Mouse (Mus musculus) ES-E14 (cell line): ENCODE measurements around the gene Gm3259. TPM values are rescaled to one million over a fixed set of nuclear protein-coding genes. Genes with fewer than 3 reads are reported as not detected.
"Not testable (repeated sequence)": the region's sequence is repeated elsewhere in the genome, so short reads cannot be mapped to it uniquely, and the experiment has no call there.

Source experiments
- DNase-seq: peaks from one replicate; pipeline ENCODE4 v3.0.0-alpha.2; 2013; ENCODE audit warnings: low read depth, low spot score
- H3K27ac ChIP-seq: 2 replicates; pipeline ENCODE4 v1.5.1; 2012; ENCODE audit warnings: low read depth, mild to moderate bottlenecking, low read length, moderate library complexity, mixed read lengths; ENCODE audit not compliant: poor library complexity, insufficient read depth, severe bottlenecking
- H3K36me3 ChIP-seq: 2 replicates; pipeline ENCODE4 v1.6.1; 2012; ENCODE audit warnings: mild to moderate bottlenecking, low read length, moderate library complexity, mixed read lengths; ENCODE audit not compliant: control insufficient read depth, poor library complexity, insufficient read depth, severe bottlenecking
- H3K4me1 ChIP-seq, 2 experiments: fragments of 150-350 bp in 1 of 2; sonication (generic) in 1 of 2; 2 replicates each; pipeline ENCODE4 v1.6.1; 2012; ENCODE audit warnings: low read length in 2 of 2, mild to moderate bottlenecking in 1 of 2, mixed read lengths in 1 of 2; ENCODE audit not compliant: control insufficient read depth in 2 of 2, insufficient read depth in 2 of 2, poor library complexity in 1 of 2
- H3K4me3 ChIP-seq, 2 experiments: fragments of 150-350 bp in 1 of 2; sonication (generic) in 1 of 2; 2 replicates each; pipeline ENCODE4 v1.5.1; 2012; ENCODE audit warnings: low read length in 2 of 2, low read depth in 1 of 2, mild to moderate bottlenecking in 1 of 2, mixed read lengths in 1 of 2; ENCODE audit not compliant: insufficient read depth in 1 of 2, poor library complexity in 1 of 2, severe bottlenecking in 1 of 2
- H3K9ac ChIP-seq: 2 replicates; pipeline ENCODE4 v1.6.1; 2012; ENCODE audit warnings: low read depth, mild to moderate bottlenecking, low read length, mixed read lengths; ENCODE audit not compliant: poor library complexity, insufficient read depth, severe bottlenecking
- H3K9me3 ChIP-seq: fragments of 150-350 bp; sonication (generic); 2 replicates; pipeline ENCODE4 v1.6.1; 2012; ENCODE audit warnings: low read depth, mild to moderate bottlenecking, low read length; ENCODE audit not compliant: control insufficient read depth, insufficient read depth
- in situ Hi-C, 2 experiments: fragments of 600-800 bp; cut with MboI; formaldehyde crosslinking; loops; one replicate each; pipeline ENCODE4 v1.15.1; 2025; ENCODE audit warnings: low sequenced_read_pairs in 2 of 2, inconsistent platforms in 1 of 2; ENCODE audit not compliant: unreplicated experiment in 2 of 2
- total RNA-seq: library from RNA; depleted of rRNA; stranded (reverse); fragments of 300-350 nt; gene quantifications from 2 replicates; pipeline ENCODE4 v1.2.3, GENCODE M21; 2012; rRNA removed

The Gm3259 gene
- not detected in 2 replicates for total RNA-seq

- H3K4me1 ChIP-seq, H3K36me3 ChIP-seq, in situ Hi-C loops, H3K27ac ChIP-seq, H3K9ac ChIP-seq, H3K9me3 ChIP-seq, DNase-seq, H3K4me3 ChIP-seq: not testable (repeated sequence)
Observed at GRCm38 (mm10) chr5:95305611-95306010, at the start of gene Gm3259. Gene Gm3259, plus strand, starts transcription at chr5:95305911.

GRCm38 (mm10) chr5:95272668-95273067 lies 33.0 kb upstream of the Gm3259 start, which contains the start of gene Gm10424:
Gene Gm10424, minus strand, starts transcription at chr5:95272768.
- H3K9me3 ChIP-seq, in situ Hi-C loops, H3K9ac ChIP-seq, H3K27ac ChIP-seq, H3K4me1 ChIP-seq, H3K36me3 ChIP-seq, DNase-seq, H3K4me3 ChIP-seq: not testable (repeated sequence)

Other genes with a start within 250 kb of the Gm3259 start
- not detected in 2 replicates for gene Gm7942, start 199.0 kb upstream of the Gm3259 start, total RNA-seq
- 0.32 and 0.58 TPM in 2 replicates for gene Gm16513, start 123.3 kb upstream of the Gm3259 start, total RNA-seq
- not detected in 2 replicates for gene Gm10424, start 33.1 kb upstream of the Gm3259 start, total RNA-seq
- not detected in 2 replicates for gene D5Ertd577e, start 150.9 kb downstream of the Gm3259 start, total RNA-seq
- not detected in 2 replicates for gene Gm3286, start 204.8 kb downstream of the Gm3259 start, total RNA-seq